Mouse (Mus musculus) neural tube, embryonic 13.5 days (tissue): ENCODE data around the gene C2cd6. TPM values are rescaled to one million over a fixed set of nuclear protein-coding genes. Genes with fewer than 3 reads are reported as not detected.

Experiments
- ATAC-seq: fragments of 200-750 bp; cut with Nextera tagmentation; 2 replicates; pipeline ENCODE4 v1.8.0; 2017; ENCODE audit warnings: low read depth, mild to moderate bottlenecking, moderate TSS enrichment, moderate library complexity
- H3K27ac ChIP-seq: fragments of 300-500 bp; sonication (generic); replicated peaks from 2 replicates; pipeline ENCODE4 v1.5.1; 2015; ENCODE audit warnings: moderate library complexity, mild to moderate bottlenecking, inconsistent platforms
- H3K27me3 ChIP-seq: fragments of 300-500 bp; sonication (generic); 2 replicates; pipeline ENCODE4 v1.6.1; 2015; ENCODE audit warnings: mild to moderate bottlenecking, inconsistent platforms
- H3K36me3 ChIP-seq: fragments of 300-500 bp; sonication (generic); 2 replicates; pipeline ENCODE4 v1.6.1; 2015; ENCODE audit warnings: mild to moderate bottlenecking, inconsistent platforms
- H3K4me1 ChIP-seq: fragments of 300-500 bp; sonication (generic); replicated peaks from 2 replicates; pipeline ENCODE4 v1.6.1; 2015; ENCODE audit warnings: inconsistent platforms
- H3K4me2 ChIP-seq: fragments of 300-500 bp; sonication (generic); 2 replicates; pipeline ENCODE4 v1.6.1; 2015; ENCODE audit warnings: inconsistent platforms, mild to moderate bottlenecking, moderate library complexity
- H3K4me3 ChIP-seq: fragments of 300-500 bp; sonication (generic); 2 replicates; pipeline ENCODE4 v1.5.1; 2015; ENCODE audit warnings: mild to moderate bottlenecking, inconsistent platforms
- H3K9ac ChIP-seq: fragments of 300-500 bp; sonication (generic); 2 replicates; pipeline ENCODE4 v1.6.1; 2015; ENCODE audit warnings: moderate library complexity, mild to moderate bottlenecking, inconsistent platforms
- H3K9me3 ChIP-seq: fragments of 300-500 bp; sonication (generic); 2 replicates; pipeline ENCODE4 v1.6.1; 2016; ENCODE audit warnings: inconsistent platforms
- WGBS: fragments of 180-500 bp; shearing (Covaris S2); methylation state at CpG from one replicate; pipeline ENCODE4 v1.1.7; 2015; 5-methylcytosine and 5-hydroxymethylcytosine counted together
- polyA plus RNA-seq: library from polyadenylated mRNA; unstranded; fragments of >200 nt; fragmentation: Nextera tagmentation; extraction: Ambion mirVana; gene quantifications from 2 replicates; pipeline ENCODE4 v1.2.1, GENCODE M21; 2015

The C2cd6 gene
- polyA plus RNA-seq = not detected in 2 replicates

- 93% methylated on average over 19 of the region's 19 CpGs for WGBS
- no peak within 1 kb of the TSS for H3K9ac ChIP-seq
- H3K9me3 ChIP-seq = no peaks in the 10 kb centered on the region
- H3K27me3 ChIP-seq = no peaks in the 10 kb centered on the region
- H3K4me2 ChIP-seq = no peak within 1 kb of the TSS
- no peak within 1 kb of the TSS for H3K27ac ChIP-seq
- H3K4me1 ChIP-seq = no peaks in the 10 kb centered on the region
- no peak for ATAC-seq
- peaks cover 12% of the 10 kb centered on the region for H3K36me3 ChIP-seq
- no peak within 1 kb of the TSS for H3K4me3 ChIP-seq
Measured at GRCm38 (mm10) chr1:59094705-59095104, at the start of gene C2cd6. C2cd6 (minus strand) TSS chr1:59094900.

GRCm38 (mm10) chr1:59142809-59143208 lies 48.1 kb upstream of the C2cd6 start:
- no peak for ATAC-seq
- Histone ChIP-seq H3K27me3 (no peaks in the 10 kb centered on the region), H3K4me1 (no peaks in the 10 kb centered on the region), H3K27ac (no peak overlapping the region), H3K9ac (no peak overlapping the region), H3K9me3 (no peaks in the 10 kb centered on the region), H3K4me2 (no peak overlapping the region), H3K36me3 (no peaks in the 10 kb centered on the region), H3K4me3 (no peak overlapping the region)

- Histone ChIP-seq H3K27me3 (no peaks in the 10 kb centered on the region), H3K4me2 (no peak overlapping the region), H3K9ac (no peak overlapping the region), H3K9me3 (no peaks in the 10 kb centered on the region), H3K4me1 (no peaks in the 10 kb centered on the region), H3K4me3 (no peak overlapping the region), H3K36me3 (no peaks in the 10 kb centered on the region), H3K27ac (no peak overlapping the region)
- no peak for ATAC-seq
- WGBS = 74% methylated on average over 5 of the region's 5 CpGs
Measured at GRCm38 (mm10) chr1:59134419-59134818, 39.7 kb upstream of the C2cd6 start.

GRCm38 (mm10) chr1:59128879-59129278 lies 34.2 kb upstream of the C2cd6 start:
- Histone ChIP-seq H3K27ac (no peak overlapping the region), H3K36me3 (no peaks in the 10 kb centered on the region), H3K4me2 (no peak overlapping the region), H3K4me1 (no peaks in the 10 kb centered on the region), H3K27me3 (no peaks in the 10 kb centered on the region), H3K9me3 (no peaks in the 10 kb centered on the region), H3K4me3 (no peak overlapping the region), H3K9ac (no peak overlapping the region)
- no peak for ATAC-seq
- WGBS = 79% methylated on average over 7 of the region's 7 CpGs

GRCm38 (mm10) chr1:59125558-59125957 lies 30.9 kb upstream of the C2cd6 start:
- 78% methylated on average over 5 of the region's 5 CpGs for WGBS
- no peak for ATAC-seq

GRCm38 (mm10) chr1:59119720-59120457 lies 25.2 kb upstream of the C2cd6 start, which contains the start of gene Tmem237:
Tmem237 (minus strand) TSS chr1:59120408.
- H3K36me3 ChIP-seq = peaks cover 16% of the 10 kb centered on the region; the same call in 1 of the 2 replicates
- H3K9ac ChIP-seq = peak within 1 kb of the TSS; percentile 96
- WGBS = under 1% methylated on average over 72 of the region's 74 CpGs
- H3K27me3 ChIP-seq = no peaks in the 10 kb centered on the region
- peaks cover 18% of the 10 kb centered on the region for H3K4me1 ChIP-seq
- peak within 1 kb of the TSS; percentile 95 for H3K27ac ChIP-seq
- H3K4me2 ChIP-seq = peak within 1 kb of the TSS; percentile 87
- peak within 1 kb of the TSS; percentile 70 for H3K4me3 ChIP-seq
- H3K9me3 ChIP-seq = no peaks in the 10 kb centered on the region
- peak; percentile 99 for ATAC-seq

More at GRCm38 (mm10) chr1:59125558-59125957, 30.9 kb upstream of the C2cd6 start:
- Histone ChIP-seq H3K36me3 (no peaks in the 10 kb centered on the region), H3K4me1 (peaks cover 7% of the 10 kb centered on the region), H3K27me3 (no peaks in the 10 kb centered on the region), H3K9me3 (no peaks in the 10 kb centered on the region), H3K27ac (no peak overlapping the region), H3K9ac (no peak overlapping the region), H3K4me2 (no peak overlapping the region), H3K4me3 (no peak overlapping the region)

- WGBS = 88% methylated on average over 8 of the region's 8 CpGs
- H3K36me3 ChIP-seq = peaks cover 76% of the 10 kb centered on the region
Measured at GRCm38 (mm10) chr1:59110524-59110923, 15.8 kb upstream of the C2cd6 start.

GRCm38 (mm10) chr1:59102071-59102470 lies 7.4 kb upstream of the C2cd6 start:
- Histone ChIP-seq H3K4me2 (no peak overlapping the region), H3K9ac (no peak overlapping the region), H3K4me3 (no peak overlapping the region), H3K27ac (no peak overlapping the region), H3K36me3 (peaks cover 55% of the 10 kb centered on the region), H3K4me1 (no peaks in the 10 kb centered on the region), H3K27me3 (no peaks in the 10 kb centered on the region), H3K9me3 (no peaks in the 10 kb centered on the region)
- WGBS = 92% methylated on average over 6 of the region's 6 CpGs
- ATAC-seq = no peak

More at GRCm38 (mm10) chr1:59110524-59110923, 15.8 kb upstream of the C2cd6 start:
- no peak for ATAC-seq
- Histone ChIP-seq H3K4me3 (no peak overlapping the region), H3K9me3 (no peaks in the 10 kb centered on the region), H3K27me3 (no peaks in the 10 kb centered on the region), H3K27ac (no peak overlapping the region), H3K9ac (no peak overlapping the region), H3K4me1 (no peaks in the 10 kb centered on the region), H3K4me2 (no peak overlapping the region)

- peaks cover 46% of the 10 kb centered on the region for H3K36me3 ChIP-seq
- no peak overlapping the region for H3K9ac ChIP-seq
- H3K27me3 ChIP-seq = no peaks in the 10 kb centered on the region
- no peak overlapping the region for H3K27ac ChIP-seq
- no peaks in the 10 kb centered on the region for H3K4me1 ChIP-seq
- no peak overlapping the region for H3K4me2 ChIP-seq
- WGBS = 95% methylated on average over 5 of the region's 5 CpGs
- no peak overlapping the region for H3K4me3 ChIP-seq
- H3K9me3 ChIP-seq = no peaks in the 10 kb centered on the region
- no peak for ATAC-seq
Measured at GRCm38 (mm10) chr1:59101020-59101419, 6.3 kb upstream of the C2cd6 start.

- Histone ChIP-seq H3K4me3 (no peak overlapping the region), H3K4me2 (no peak overlapping the region), H3K9me3 (no peaks in the 10 kb centered on the region), H3K9ac (no peak overlapping the region), H3K27me3 (no peaks in the 10 kb centered on the region), H3K4me1 (no peaks in the 10 kb centered on the region), H3K36me3 (no peaks in the 10 kb centered on the region), H3K27ac (no peak overlapping the region)
- no peak for ATAC-seq
- 50% methylated on average over 3 of the region's 3 CpGs for WGBS
Measured at GRCm38 (mm10) chr1:59070867-59071266, 23.8 kb downstream of the C2cd6 start.

- Histone ChIP-seq H3K27ac (no peak overlapping the region), H3K36me3 (no peaks in the 10 kb centered on the region), H3K4me1 (no peaks in the 10 kb centered on the region), H3K4me2 (no peak overlapping the region), H3K27me3 (no peaks in the 10 kb centered on the region), H3K9me3 (no peaks in the 10 kb centered on the region), H3K9ac (no peak overlapping the region), H3K4me3 (no peak overlapping the region)
- 14% methylated on average over 3 of the region's 3 CpGs for WGBS
- ATAC-seq = no peak
Measured at GRCm38 (mm10) chr1:59067976-59068375, 26.7 kb downstream of the C2cd6 start.

GRCm38 (mm10) chr1:59063697-59064096 lies 31.0 kb downstream of the C2cd6 start:
- Histone ChIP-seq H3K9me3 (no peaks in the 10 kb centered on the region), H3K4me3 (no peak overlapping the region), H3K4me2 (no peak overlapping the region), H3K27me3 (no peaks in the 10 kb centered on the region), H3K9ac (no peak overlapping the region), H3K36me3 (no peaks in the 10 kb centered on the region), H3K4me1 (no peaks in the 10 kb centered on the region), H3K27ac (no peak overlapping the region)
- 67% methylated on average over 3 of the region's 3 CpGs for WGBS
- ATAC-seq = no peak

- Histone ChIP-seq H3K36me3 (no peaks in the 10 kb centered on the region), H3K9ac (no peak overlapping the region), H3K4me2 (no peak overlapping the region), H3K27ac (no peak overlapping the region), H3K9me3 (no peaks in the 10 kb centered on the region), H3K4me1 (no peaks in the 10 kb centered on the region), H3K4me3 (no peak overlapping the region), H3K27me3 (no peaks in the 10 kb centered on the region)
- 79% methylated on average over 2 of the region's 2 CpGs for WGBS
- ATAC-seq = no peak
Measured at GRCm38 (mm10) chr1:59056955-59057354, 37.7 kb downstream of the C2cd6 start.
